Mouse (Mus musculus) c-Kit-positive CD71-positive TER-119-negative erythroid progenitor cells, embryonic 14.5 days (primary cell): ENCODE measurements around the gene Slc35b2.

ENCODE experiments used
- DNase-seq: peaks from one replicate; pipeline ENCODE4 v3.0.0-alpha.2; 2013; ENCODE audit warnings: low read depth

The Slc35b2 gene

GRCm38 (mm10) chr17:45599446-45600242 is 36.0 kb downstream of the Slc35b2 start, which contains the start of gene Slc29a1:
Gene Slc29a1, minus strand, starts transcription at chr17:45599606.
- DNase-seq = no peak

- no peak for DNase-seq
Measured at GRCm38 (mm10) chr17:45600267-45600666, 36.6 kb downstream of the Slc35b2 start.

GRCm38 (mm10) chr17:45601325-45601724 is 37.7 kb downstream of the Slc35b2 start:
- DNase-seq = no peak

- no peak for DNase-seq
Measured at GRCm38 (mm10) chr17:45601877-45602304, 38.2 kb downstream of the Slc35b2 start, which contains the start of gene Mymx. Gene Mymx, minus strand, starts transcription at chr17:45602102.

- DNase-seq = no peak
Measured at GRCm38 (mm10) chr17:45602984-45603383, 39.3 kb downstream of the Slc35b2 start.

- no peak for DNase-seq
Measured at GRCm38 (mm10) chr17:45606992-45607879, 43.6 kb downstream of the Slc35b2 start.

- DNase-seq = no peak
Measured at GRCm38 (mm10) chr17:45608396-45608795, 44.7 kb downstream of the Slc35b2 start.

GRCm38 (mm10) chr17:45610144-45610866 is 46.6 kb downstream of the Slc35b2 start:
- DNase-seq = no peak

- DNase-seq = no peak
Measured at GRCm38 (mm10) chr17:45612008-45612407, 48.3 kb downstream of the Slc35b2 start.

- no peak for DNase-seq
Measured at GRCm38 (mm10) chr17:45612921-45613320, 49.2 kb downstream of the Slc35b2 start.

- no peak for DNase-seq
Measured at GRCm38 (mm10) chr17:45616046-45616650, 52.5 kb downstream of the Slc35b2 start.

- no peak for DNase-seq
Measured at GRCm38 (mm10) chr17:45616679-45617078, 53.0 kb downstream of the Slc35b2 start.
